Mouse (Mus musculus) myocyte (in vitro differentiated cells): ENCODE measurements at regions not wholly inside any gene's neighbourhood (a gene's known extent, or its start where the extent isn't known, plus 50 kb on each side); places are given as distances from the start of the nearest gene placed in this dataset.

Experiments
- CEBPB ChIP-seq: IDR thresholded peaks from 2 replicates; pipeline ENCODE4 v1.6.1; 2011; ENCODE audit warnings: mild to moderate bottlenecking, moderate library complexity; ENCODE audit not compliant: poor library complexity, insufficient read depth, severe bottlenecking
- E2F4 ChIP-seq: IDR thresholded peaks from one replicate; pipeline ENCODE4 v1.6.1; 2011; ENCODE audit warnings: mild to moderate bottlenecking, control low read depth, moderate library complexity; ENCODE audit not compliant: insufficient read depth
- MAX ChIP-seq: IDR thresholded peaks from one replicate; pipeline ENCODE4 v1.6.1; 2011; ENCODE audit warnings: low read depth, mild to moderate bottlenecking, control low read depth
- POLR2A ChIP-seq: IDR thresholded peaks from one replicate; pipeline ENCODE4 v1.6.1; 2011; ENCODE audit warnings: low read depth, mild to moderate bottlenecking, control low read depth, moderate library complexity; ENCODE audit not compliant: insufficient read length
- POLR2AphosphoS2 ChIP-seq: IDR thresholded peaks from one replicate; pipeline ENCODE4 v1.6.1; 2011; ENCODE audit warnings: low read depth, control low read depth; ENCODE audit not compliant: insufficient read length
- REST ChIP-seq: IDR thresholded peaks from one replicate; pipeline ENCODE4 v1.6.1; 2011; ENCODE audit warnings: mild to moderate bottlenecking, control low read depth, moderate library complexity; ENCODE audit not compliant: insufficient read depth, insufficient read length
- TCF12 ChIP-seq: IDR thresholded peaks from one replicate; pipeline ENCODE4 v1.6.1; 2011; ENCODE audit warnings: mild to moderate bottlenecking, control low read depth; ENCODE audit not compliant: poor library complexity, insufficient read depth, severe bottlenecking

GRCm38 (mm10) chr14:74551091-74551490 is 89.5 kb upstream of the Htr2a start:
- TF ChIP-seq E2F4: no peak
- TF ChIP-seq POLR2A: no peak
- TF ChIP-seq MAX: no peak
- TF ChIP-seq CEBPB: no peak
- no peak for TF ChIP-seq POLR2AphosphoS2
- TF ChIP-seq REST: no peak
- TF ChIP-seq TCF12: no peak
